Mouse (Mus musculus) heart, adult 2 months (tissue): ENCODE data around the gene Gmeb1.

Experiments used
- CTCF ChIP-seq: fragments of 200-600 bp; IDR thresholded peaks from 2 replicates; pipeline ENCODE4 v1.8.1; 2022; ENCODE audit warnings: antibody characterized with exemption, mild to moderate bottlenecking, moderate library complexity
- POLR2A ChIP-seq: fragments of 200-500 bp; IDR thresholded peaks from 2 replicates; pipeline ENCODE4 v1.6.1; 2011; ENCODE audit warnings: mild to moderate bottlenecking, low read depth, low read length, control low read depth; ENCODE audit not compliant: insufficient read depth

GRCm38 (mm10) chr4:132263313-132263712, 1.9 kb upstream of the Gmeb1 start:
- TF ChIP-seq POLR2A (no peak), CTCF (no peak)
